Mouse (Mus musculus): ENCODE measurements around the gene Steap3. TPM values are rescaled to one million over a fixed set of nuclear protein-coding genes. Genes with fewer than 3 reads are reported as not detected.

Gene Steap3
- polyA plus RNA-seq, 1 experiment from 2014 or later = 2.8 TPM

GRCm38 (mm10) chr1:120186655-120187054 is 85.8 kb downstream of the Steap3 start:
- no peak overlapping the region for H3K4me3 ChIP-seq (replicated peaks; ENCODE audit: low read length)
- peak overlapping the region; percentile 35 for H3K4me2 ChIP-seq (ENCODE audit: low read length)
- H3K36me3 ChIP-seq (ENCODE audit: control insufficient read depth, insufficient read depth) = no peaks in the 10 kb centered on the region
- no peaks in the 10 kb centered on the region for H3K27me3 ChIP-seq (replicated peaks; ENCODE audit: control insufficient read depth, insufficient read depth, low read length)
- WGBS = 6% methylated on average over 9 of the region's 9 CpGs
- no peak overlapping the region for H3K27ac ChIP-seq (ENCODE audit: low read length)
- peak; percentile 63 for ATAC-seq
- no peak overlapping the region for H3K9ac ChIP-seq (replicated peaks; ENCODE audit: low read depth, low read length)
- peaks cover 6% of the 10 kb centered on the region; the same call in 1 of the 2 replicates for H3K9me3 ChIP-seq (ENCODE audit: control insufficient read depth, low read length)
- peaks cover 10% of the 10 kb centered on the region for H3K4me1 ChIP-seq (replicated peaks; ENCODE audit: control insufficient read depth, insufficient read depth, low read length)

DNA sequence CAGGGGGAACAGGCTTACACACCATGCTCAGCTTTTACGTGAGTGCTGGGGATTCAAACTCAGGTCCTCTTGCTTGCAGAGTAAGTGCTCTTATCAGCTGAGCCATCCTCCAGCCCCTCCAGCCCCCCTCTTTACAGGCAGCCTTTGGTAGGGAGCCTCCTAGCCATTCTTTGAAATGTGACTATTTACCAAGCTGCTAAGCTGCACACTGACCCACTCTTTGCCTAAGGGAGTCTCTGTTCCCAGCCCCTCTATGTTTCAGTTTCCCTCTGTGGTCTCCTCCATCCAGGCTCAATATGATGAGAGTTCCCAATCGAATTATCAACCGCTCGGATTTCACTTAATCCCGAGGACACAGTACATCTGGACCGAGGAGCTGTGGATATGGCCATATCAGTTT is 86.3 kb downstream of the Steap3 start:
- H3K36me3 ChIP-seq (ENCODE audit: control insufficient read depth, insufficient read depth) = no peaks in the 10 kb centered on the region
- no peak overlapping the region for H3K27ac ChIP-seq (ENCODE audit: low read length)

GRCm38 (mm10) chr1:120177141-120177540 is 95.4 kb downstream of the Steap3 start:
- Histone ChIP-seq H3K9ac (replicated peaks; ENCODE audit: low read depth, low read length) (no peak overlapping the region), H3K27ac (ENCODE audit: low read length) (no peak overlapping the region), H3K4me2 (ENCODE audit: low read length) (no peak overlapping the region), H3K9me3 (ENCODE audit: control insufficient read depth, low read length) (no peaks in the 10 kb centered on the region), H3K4me3 (replicated peaks; ENCODE audit: low read length) (no peak overlapping the region), H3K36me3 (ENCODE audit: control insufficient read depth, insufficient read depth) (no peaks in the 10 kb centered on the region), H3K27me3 (replicated peaks; ENCODE audit: control insufficient read depth, insufficient read depth, low read length) (no peaks in the 10 kb centered on the region), H3K4me1 (replicated peaks; ENCODE audit: control insufficient read depth, insufficient read depth, low read length) (no peaks in the 10 kb centered on the region)
- no peak for ATAC-seq
- WGBS = 86% methylated on average over 8 of the region's 8 CpGs

More for the DNA sequence above, 86.3 kb downstream of the Steap3 start:
- Histone ChIP-seq H3K4me2 (ENCODE audit: low read length) (no peak overlapping the region), H3K9me3 (ENCODE audit: control insufficient read depth, low read length) (peaks cover 5% of the 10 kb centered on the region; the same call in 1 of the 2 replicates), H3K4me1 (replicated peaks; ENCODE audit: control insufficient read depth, insufficient read depth, low read length) (peaks cover 10% of the 10 kb centered on the region), H3K9ac (replicated peaks; ENCODE audit: low read depth, low read length) (no peak overlapping the region), H3K4me3 (replicated peaks; ENCODE audit: low read length) (no peak overlapping the region), H3K27me3 (replicated peaks; ENCODE audit: control insufficient read depth, insufficient read depth, low read length) (no peaks in the 10 kb centered on the region)
- 39% methylated on average over 6 of the region's 6 CpGs for WGBS
- ATAC-seq = peak; percentile 44; the same call in 1 of the 2 replicates

DNA sequence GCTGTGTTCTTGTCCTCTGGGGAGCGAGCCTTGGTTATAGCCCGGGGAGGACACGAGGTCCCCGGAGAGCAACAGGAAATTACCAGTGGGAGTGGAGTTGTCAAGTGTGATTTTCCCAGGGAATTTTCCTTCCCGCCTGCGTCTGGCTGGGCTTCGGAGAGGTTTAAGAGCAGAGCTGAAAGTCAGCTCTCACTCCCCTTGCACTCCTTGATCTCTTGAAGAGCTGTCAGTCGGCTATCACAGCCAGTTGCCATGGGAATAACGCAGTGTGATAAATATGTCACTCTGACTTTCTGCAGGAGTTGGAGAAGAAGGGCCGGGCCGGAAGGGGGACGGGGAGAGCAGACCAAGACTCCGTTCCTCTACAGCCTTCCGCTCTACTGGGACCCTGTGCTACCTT is 96.2 kb downstream of the Steap3 start:
- H3K9me3 ChIP-seq (ENCODE audit: control insufficient read depth, low read length) = no peaks in the 10 kb centered on the region
- no peak overlapping the region for H3K4me2 ChIP-seq (ENCODE audit: low read length)
- H3K36me3 ChIP-seq (ENCODE audit: control insufficient read depth, insufficient read depth) = no peaks in the 10 kb centered on the region
- no peaks in the 10 kb centered on the region for H3K4me1 ChIP-seq (replicated peaks; ENCODE audit: control insufficient read depth, insufficient read depth, low read length)
- 0 out of 2 replicates have a peak, but pooled peaks have one; percentile 37 for ATAC-seq
- no peaks in the 10 kb centered on the region for H3K27me3 ChIP-seq (replicated peaks; ENCODE audit: control insufficient read depth, insufficient read depth, low read length)
- no peak overlapping the region for H3K9ac ChIP-seq (replicated peaks; ENCODE audit: low read depth, low read length)
- WGBS = 67% methylated on average over 14 of the region's 14 CpGs
- H3K4me3 ChIP-seq (replicated peaks; ENCODE audit: low read length) = no peak overlapping the region
- H3K27ac ChIP-seq (ENCODE audit: low read length) = no peak overlapping the region

DNA sequence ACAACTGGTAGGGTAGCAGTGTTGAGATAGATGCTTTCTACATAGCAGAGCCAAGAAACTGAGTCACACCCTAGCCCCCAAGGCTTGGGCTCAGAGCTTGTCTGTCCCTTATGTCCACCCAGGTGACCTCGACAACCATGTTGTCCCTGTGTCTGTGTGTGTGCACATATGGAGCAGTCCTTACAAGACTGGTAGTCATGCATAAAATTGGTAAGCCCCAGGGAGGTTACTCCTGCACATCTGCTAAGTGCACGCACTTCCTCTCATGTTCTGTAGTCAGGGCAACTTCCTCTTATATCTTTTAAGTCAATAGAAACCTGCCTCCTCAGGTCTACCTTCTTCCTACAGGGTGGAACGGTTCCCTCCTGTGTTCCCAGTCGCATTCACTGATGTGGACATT is 97.5 kb downstream of the Steap3 start:
- no peaks in the 10 kb centered on the region for H3K36me3 ChIP-seq (ENCODE audit: control insufficient read depth, insufficient read depth)
- no peak for ATAC-seq
- no peak overlapping the region for H3K27ac ChIP-seq (ENCODE audit: low read length)
- H3K4me2 ChIP-seq (ENCODE audit: low read length) = no peak overlapping the region
- H3K9me3 ChIP-seq (ENCODE audit: control insufficient read depth, low read length) = no peaks in the 10 kb centered on the region
- no peaks in the 10 kb centered on the region for H3K4me1 ChIP-seq (replicated peaks; ENCODE audit: control insufficient read depth, insufficient read depth, low read length)
- H3K9ac ChIP-seq (replicated peaks; ENCODE audit: low read depth, low read length) = no peak overlapping the region
- no peak overlapping the region for H3K4me3 ChIP-seq (replicated peaks; ENCODE audit: low read length)
- whole genome bisulfite sequencing = 83% methylated on average over 4 of the region's 4 CpGs
- no peaks in the 10 kb centered on the region for H3K27me3 ChIP-seq (replicated peaks; ENCODE audit: control insufficient read depth, insufficient read depth, low read length)

DNA sequence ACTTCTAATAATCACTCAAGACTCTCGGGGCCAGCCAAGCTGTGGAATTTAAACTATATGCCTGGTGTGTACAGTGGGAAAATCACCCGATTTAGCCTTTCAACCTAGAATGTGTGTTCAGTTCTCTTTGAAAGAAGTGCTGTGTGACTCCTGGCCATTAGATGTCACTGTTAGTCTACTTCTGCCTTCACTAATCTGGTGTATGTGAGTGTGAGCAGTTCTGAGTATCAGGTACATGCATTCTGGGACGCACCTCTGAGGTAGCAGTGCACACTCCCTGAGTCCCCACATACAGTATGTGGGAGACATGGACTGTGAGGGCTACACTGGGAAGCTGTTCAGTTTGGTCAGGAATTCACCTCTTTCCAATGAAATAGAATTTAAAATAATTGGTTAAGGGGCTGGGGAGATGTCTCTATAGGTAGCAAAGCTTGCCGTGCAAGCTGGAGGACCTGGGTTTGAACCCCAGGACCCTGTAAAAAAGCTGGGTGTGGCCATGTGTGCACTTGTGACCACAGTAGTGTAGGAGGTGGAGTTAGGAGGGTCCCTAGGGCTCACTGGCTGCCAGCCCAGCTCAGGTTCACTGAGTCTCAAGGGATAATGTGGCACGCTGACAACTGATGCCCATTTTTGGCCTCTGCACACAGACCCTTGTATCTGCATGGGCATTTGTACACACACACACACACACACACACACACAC is 100.5 kb downstream of the Steap3 start:
- H3K36me3 ChIP-seq (ENCODE audit: control insufficient read depth, insufficient read depth) = no peaks in the 10 kb centered on the region
- H3K9me3 ChIP-seq (ENCODE audit: control insufficient read depth, low read length) = no peaks in the 10 kb centered on the region
- 55% methylated on average over 5 of the region's 5 CpGs for WGBS
- no peaks in the 10 kb centered on the region for H3K27me3 ChIP-seq (replicated peaks; ENCODE audit: control insufficient read depth, insufficient read depth, low read length)
- H3K4me3 ChIP-seq (replicated peaks; ENCODE audit: low read length) = no peak overlapping the region
- H3K9ac ChIP-seq (replicated peaks; ENCODE audit: low read depth, low read length) = no peak overlapping the region
- no peaks in the 10 kb centered on the region for H3K4me1 ChIP-seq (replicated peaks; ENCODE audit: control insufficient read depth, insufficient read depth, low read length)
- H3K27ac ChIP-seq (ENCODE audit: low read length) = no peak overlapping the region
- no peak overlapping the region for H3K4me2 ChIP-seq (ENCODE audit: low read length)
- peak; percentile 84 for ATAC-seq

DNA sequence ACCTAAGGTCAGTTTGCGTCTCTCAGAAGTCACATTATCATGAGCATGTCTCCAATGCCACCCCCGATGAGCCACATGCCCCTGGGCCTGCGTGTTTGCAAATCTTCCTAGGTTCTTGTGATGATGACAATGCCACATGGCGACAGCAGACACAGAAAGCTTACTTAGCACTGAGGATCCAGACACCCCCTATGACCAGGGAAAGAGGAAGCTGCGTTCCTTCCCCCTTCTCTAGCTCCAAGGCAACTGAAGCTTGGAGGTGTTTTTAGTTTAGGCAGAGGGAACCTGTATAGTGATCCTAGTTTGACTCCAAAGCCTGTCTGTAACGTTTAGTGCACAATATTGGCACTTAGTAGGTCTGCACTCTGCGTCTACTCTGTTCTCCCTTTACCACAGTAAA is 102.2 kb downstream of the Steap3 start:
- ATAC-seq = no peak
- Histone ChIP-seq H3K4me2 (ENCODE audit: low read length) (no peak overlapping the region), H3K9me3 (ENCODE audit: control insufficient read depth, low read length) (no peaks in the 10 kb centered on the region), H3K27me3 (replicated peaks; ENCODE audit: control insufficient read depth, insufficient read depth, low read length) (no peaks in the 10 kb centered on the region), H3K27ac (ENCODE audit: low read length) (no peak overlapping the region), H3K4me1 (replicated peaks; ENCODE audit: control insufficient read depth, insufficient read depth, low read length) (no peaks in the 10 kb centered on the region), H3K9ac (replicated peaks; ENCODE audit: low read depth, low read length) (no peak overlapping the region), H3K36me3 (ENCODE audit: control insufficient read depth, insufficient read depth) (no peaks in the 10 kb centered on the region), H3K4me3 (replicated peaks; ENCODE audit: low read length) (no peak overlapping the region)
- 88% methylated on average over 7 of the region's 7 CpGs for WGBS

- H3K4me2 ChIP-seq (ENCODE audit: low read length) = no peak overlapping the region
- H3K4me3 ChIP-seq (replicated peaks; ENCODE audit: low read length) = no peak overlapping the region
- no peaks in the 10 kb centered on the region for H3K9me3 ChIP-seq (ENCODE audit: control insufficient read depth, low read length)
- no peaks in the 10 kb centered on the region for H3K36me3 ChIP-seq (ENCODE audit: control insufficient read depth, insufficient read depth)
- H3K9ac ChIP-seq (replicated peaks; ENCODE audit: low read depth, low read length) = no peak overlapping the region
- 90% methylated on average over 7 of the region's 7 CpGs for WGBS
- H3K27me3 ChIP-seq (replicated peaks; ENCODE audit: control insufficient read depth, insufficient read depth, low read length) = no peaks in the 10 kb centered on the region
- ATAC-seq = no peak
- no peak overlapping the region for H3K27ac ChIP-seq (ENCODE audit: low read length)
- H3K4me1 ChIP-seq (replicated peaks; ENCODE audit: control insufficient read depth, insufficient read depth, low read length) = no peaks in the 10 kb centered on the region
Observed at GRCm38 (mm10) chr1:120168674-120169073, 103.8 kb downstream of the Steap3 start.

- no peak for ATAC-seq
- WGBS = 90% methylated on average over 4 of the region's 4 CpGs
- no peaks in the 10 kb centered on the region for H3K9me3 ChIP-seq (ENCODE audit: control insufficient read depth, low read length)
Observed at GRCm38 (mm10) chr1:120168016-120168415, 104.5 kb downstream of the Steap3 start.

DNA sequence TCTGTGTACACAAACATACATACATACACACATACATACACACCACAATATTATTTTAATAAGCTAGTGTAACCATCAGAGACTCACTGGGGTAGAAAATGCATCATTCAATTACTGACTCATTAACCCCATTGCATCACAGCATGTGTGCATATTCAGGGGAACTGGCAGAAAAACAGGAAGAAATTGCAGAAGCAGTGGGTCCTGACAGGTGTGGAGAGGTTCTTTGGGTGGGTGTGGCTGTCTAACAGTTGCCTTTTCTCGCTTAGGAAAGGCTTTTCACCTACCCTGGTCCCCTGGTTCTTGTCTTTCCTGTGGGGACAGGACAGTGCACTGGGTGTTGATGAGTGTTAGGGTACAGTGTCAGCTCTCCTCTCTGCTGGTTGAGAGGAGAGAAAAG is 109.9 kb downstream of the Steap3 start:
- Histone ChIP-seq H3K4me1 (replicated peaks; ENCODE audit: control insufficient read depth, insufficient read depth, low read length) (no peaks in the 10 kb centered on the region), H3K9ac (replicated peaks; ENCODE audit: low read depth, low read length) (no peak overlapping the region), H3K4me3 (replicated peaks; ENCODE audit: low read length) (no peak overlapping the region), H3K36me3 (ENCODE audit: control insufficient read depth, insufficient read depth) (no peaks in the 10 kb centered on the region), H3K27ac (ENCODE audit: low read length) (no peak overlapping the region), H3K27me3 (replicated peaks; ENCODE audit: control insufficient read depth, insufficient read depth, low read length) (no peaks in the 10 kb centered on the region), H3K9me3 (ENCODE audit: control insufficient read depth, low read length) (no peaks in the 10 kb centered on the region), H3K4me2 (ENCODE audit: low read length) (no peak overlapping the region)
- ATAC-seq = no peak
- 76% methylated on average over 1 of the region's 1 CpGs for WGBS

More at GRCm38 (mm10) chr1:120168016-120168415, 104.5 kb downstream of the Steap3 start:
- Histone ChIP-seq H3K4me1 (replicated peaks; ENCODE audit: control insufficient read depth, insufficient read depth, low read length) (no peaks in the 10 kb centered on the region), H3K27ac (ENCODE audit: low read length) (no peak overlapping the region), H3K4me3 (replicated peaks; ENCODE audit: low read length) (no peak overlapping the region), H3K4me2 (ENCODE audit: low read length) (no peak overlapping the region), H3K36me3 (ENCODE audit: control insufficient read depth, insufficient read depth) (no peaks in the 10 kb centered on the region), H3K9ac (replicated peaks; ENCODE audit: low read depth, low read length) (no peak overlapping the region), H3K27me3 (replicated peaks; ENCODE audit: control insufficient read depth, insufficient read depth, low read length) (no peaks in the 10 kb centered on the region)
